Mouse (Mus musculus): ENCODE measurements around the gene Ccdc151. TPM values are rescaled to one million over a fixed set of nuclear protein-coding genes. Genes with fewer than 3 reads are reported as not detected.
A peak's percentile ranks its signal among the peaks of the same experiment; 100 is the strongest.

The Ccdc151 gene
- 1.2 and 1.4 TPM in 2 replicates for polyA plus RNA-seq (2015; fragmentation: Nextera tagmentation; extraction: Ambion mirVana)

DNA sequence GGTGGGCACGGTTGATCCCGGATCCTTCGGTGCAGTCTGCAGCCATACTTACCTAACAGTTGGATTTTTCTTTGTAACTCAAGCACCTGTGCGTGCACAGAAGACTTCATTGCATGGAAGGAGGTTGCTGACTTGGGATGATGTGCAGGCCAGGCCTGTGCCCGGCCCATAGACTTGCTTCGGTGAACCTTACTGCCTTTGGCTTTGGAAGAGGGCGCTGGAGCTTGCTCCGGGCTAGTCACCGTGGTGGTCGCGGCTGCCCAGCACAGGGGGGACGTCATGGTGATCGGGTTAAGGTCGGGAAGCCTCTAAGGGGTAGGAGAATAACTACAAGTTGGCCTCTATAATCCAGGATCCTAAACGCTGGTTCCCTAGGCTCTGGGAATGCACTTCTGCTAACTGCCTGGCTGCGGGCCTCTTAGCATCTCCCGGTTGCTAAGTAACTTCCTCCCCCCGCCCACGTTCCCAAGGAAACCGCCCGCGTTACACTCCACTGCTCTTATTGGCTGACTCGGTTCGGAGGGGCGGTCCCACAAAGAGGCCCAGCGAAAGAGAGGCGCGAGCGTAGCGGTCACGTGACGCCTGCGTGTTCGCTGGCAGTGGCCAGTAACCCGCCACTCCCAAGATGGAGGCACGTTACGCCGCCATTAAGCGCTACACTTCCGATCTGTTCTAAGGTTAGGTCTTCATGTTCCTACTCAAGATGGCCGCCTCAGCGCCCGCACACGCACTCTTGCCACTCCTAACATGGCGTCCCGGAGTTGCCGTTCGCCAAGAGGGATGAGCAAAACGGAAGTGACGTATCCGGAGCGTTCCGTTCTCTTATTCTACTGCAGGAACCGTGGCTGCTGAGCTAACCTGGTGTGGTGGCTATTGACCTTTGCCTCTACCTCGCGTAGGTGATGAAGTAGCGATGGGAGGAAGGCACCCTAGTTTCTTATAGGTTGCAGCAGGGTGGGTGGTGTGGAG, at the start of gene Ccdc151, which contains the start of gene Prkcsh:
Gene Ccdc151, minus strand, starts transcription at position 441 of the 969 bp plus-strand sequence.
Gene Prkcsh, plus strand, starts transcription at position 613 of the 969 bp plus-strand sequence.
- Histone ChIP-seq H3K4me1 (replicated peaks; ENCODE audit: insufficient read depth, low read length) (peaks cover 19% of the 10 kb centered on the region), H3K9ac (ENCODE audit: low read depth, low read length) (peak within 1 kb of the TSS; percentile 65), H3K36me3 (ENCODE audit: insufficient read depth, low read length) (peaks cover 21% of the 10 kb centered on the region; the same call in 1 of the 2 replicates), H3K27me3 (ENCODE audit: insufficient read depth, low read length) (no peaks in the 10 kb centered on the region), H3K27ac (peak within 1 kb of the TSS; percentile 67), H3K4me3 (replicated peaks; ENCODE audit: low read depth, low read length) (peak within 1 kb of the TSS; percentile 66), H3K9me3 (replicated peaks; ENCODE audit: low read length) (no peaks in the 10 kb centered on the region), H3K4me2 (ENCODE audit: low read length) (peak within 1 kb of the TSS; percentile 72)
- WGBS: 5% methylated on average over 57 of the region's 57 CpGs
- ATAC-seq (replicated peaks; ENCODE audit: low FRiP score, low read depth) (peak; percentile 99), DNase-seq (ENCODE audit: low spot score) (peak; percentile 99)
- TF ChIP-seq CTCF (IDR thresholded peaks at IDR 0.05; ENCODE audit: low read depth): peak; percentile 21; the same call in 1 of the 2 replicates

DNA sequence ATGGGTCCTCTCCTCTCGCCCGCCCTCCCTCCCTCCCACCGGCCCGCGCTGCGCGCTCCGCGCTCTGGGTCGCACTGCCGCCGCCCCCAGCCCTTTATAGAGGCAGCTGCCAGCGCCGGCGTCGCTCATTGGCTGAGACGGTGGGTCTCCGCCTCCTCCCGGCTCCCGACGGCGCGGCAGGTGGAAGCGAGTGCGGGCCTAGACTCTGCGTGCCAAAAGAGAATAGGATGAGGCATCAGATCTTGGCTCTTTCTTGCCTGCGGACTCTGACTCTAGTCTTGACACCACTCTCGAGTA, 49.5 kb upstream of the Ccdc151 start, which contains the start of gene Elavl3:
Gene Elavl3, minus strand, starts transcription at position 66 of the 297 bp plus-strand sequence.
- Histone ChIP-seq H3K36me3 (ENCODE audit: insufficient read depth, low read length) (no peaks in the 10 kb centered on the region), H3K27ac (no peak within 1 kb of the TSS), H3K9me3 (replicated peaks; ENCODE audit: low read length) (no peaks in the 10 kb centered on the region), H3K9ac (ENCODE audit: low read depth, low read length) (no peak within 1 kb of the TSS), H3K4me3 (replicated peaks; ENCODE audit: low read depth, low read length) (peak within 1 kb of the TSS; percentile 21), H3K4me2 (ENCODE audit: low read length) (peak within 1 kb of the TSS; percentile 62), H3K27me3 (ENCODE audit: insufficient read depth, low read length) (peaks cover 38% of the 10 kb centered on the region), H3K4me1 (replicated peaks; ENCODE audit: insufficient read depth, low read length) (peaks cover 16% of the 10 kb centered on the region)
- DNase-seq (ENCODE audit: low spot score): no peak
- 3% methylated on average over 22 of the region's 28 CpGs for WGBS
- no peak for TF ChIP-seq CTCF (IDR thresholded peaks at IDR 0.05; ENCODE audit: low read depth)
- no peak for ATAC-seq (replicated peaks; ENCODE audit: low FRiP score, low read depth)

DNA sequence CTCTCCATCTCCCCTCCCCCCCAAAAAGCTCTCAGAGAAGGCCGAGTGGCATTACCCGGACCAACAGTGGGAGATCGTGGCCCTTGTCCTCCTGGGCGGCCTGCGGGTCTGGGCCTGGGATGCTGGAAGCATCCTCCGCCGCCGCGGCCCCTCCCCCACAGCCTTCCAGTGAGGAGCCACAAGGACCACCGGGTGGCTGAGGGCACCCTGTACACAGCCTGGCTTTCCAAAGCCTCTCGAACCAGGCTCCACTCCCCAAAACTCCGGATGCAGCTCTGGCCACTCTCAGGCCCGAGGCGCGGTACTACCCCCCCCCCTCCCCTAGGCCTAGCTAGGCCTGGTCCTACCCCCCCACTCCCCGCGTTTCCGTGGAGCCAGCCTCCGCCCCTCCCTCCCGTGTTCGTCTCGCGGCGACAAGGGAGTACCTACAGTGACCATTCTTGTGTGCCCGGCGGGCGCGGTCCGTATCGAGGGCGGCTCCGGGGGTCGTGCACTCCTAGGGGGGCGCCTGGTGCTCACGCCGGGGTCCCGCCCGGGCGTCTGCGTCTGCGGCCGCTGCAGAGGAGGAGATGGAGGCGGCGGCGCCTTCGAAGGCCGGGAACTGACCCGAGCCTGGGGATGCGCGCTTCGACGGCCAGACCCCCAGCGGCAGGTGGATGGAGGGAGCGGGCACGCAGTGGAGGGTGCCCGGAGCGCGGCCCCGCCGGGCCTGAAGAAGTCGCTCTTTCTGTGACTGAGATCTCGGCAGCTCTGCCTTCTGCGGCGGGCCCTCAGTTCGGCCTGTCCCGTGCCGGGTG, 48.9 kb upstream of the Ccdc151 start:
- no peaks in the 10 kb centered on the region for H3K9me3 ChIP-seq (replicated peaks; ENCODE audit: low read length)
- ATAC-seq (replicated peaks; ENCODE audit: low FRiP score, low read depth): no peak
- no peak overlapping the region for H3K9ac ChIP-seq (ENCODE audit: low read depth, low read length)
- H3K27ac ChIP-seq: no peak overlapping the region
- no peak for TF ChIP-seq CTCF (IDR thresholded peaks at IDR 0.05; ENCODE audit: low read depth)
- H3K4me2 ChIP-seq (ENCODE audit: low read length): peak overlapping the region; percentile 62
- 1% methylated on average over 64 of the region's 67 CpGs for WGBS
- no peak for DNase-seq (ENCODE audit: low spot score)
- H3K4me3 ChIP-seq (replicated peaks; ENCODE audit: low read depth, low read length): peak overlapping the region; percentile 21
- peaks cover 16% of the 10 kb centered on the region for H3K4me1 ChIP-seq (replicated peaks; ENCODE audit: insufficient read depth, low read length)
- H3K27me3 ChIP-seq (ENCODE audit: insufficient read depth, low read length): peaks cover 38% of the 10 kb centered on the region
- no peaks in the 10 kb centered on the region for H3K36me3 ChIP-seq (ENCODE audit: insufficient read depth, low read length)

DNA sequence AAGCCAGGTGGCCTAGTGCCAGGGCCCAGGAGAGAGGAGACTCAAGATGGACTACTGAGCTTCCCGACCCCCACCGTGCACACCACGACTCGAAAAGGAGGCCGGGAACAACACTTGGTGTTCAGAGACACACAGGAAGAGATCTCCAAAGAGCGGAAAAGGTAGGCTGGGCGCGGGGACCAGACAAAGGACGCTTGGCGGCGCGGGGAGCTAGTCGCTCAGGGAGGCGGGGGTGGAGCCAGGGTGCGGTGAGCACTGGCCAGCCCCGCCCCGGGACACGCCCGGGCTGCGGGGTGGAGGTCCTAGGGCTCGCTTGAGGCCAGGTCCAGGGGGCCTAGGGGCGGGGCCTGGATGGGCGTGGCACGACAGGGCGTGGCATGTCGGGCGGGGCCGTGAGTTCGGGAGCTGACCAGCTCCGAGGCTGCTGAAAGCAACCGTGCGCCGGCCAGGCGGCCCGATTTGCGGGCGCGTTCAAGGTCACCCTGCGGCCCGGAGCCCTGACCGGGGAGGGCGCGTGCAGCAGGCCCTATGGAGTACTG, 48.0 kb upstream of the Ccdc151 start:
- no peak for TF ChIP-seq CTCF (IDR thresholded peaks at IDR 0.05; ENCODE audit: low read depth)
- Histone ChIP-seq H3K9ac (ENCODE audit: low read depth, low read length) (no peak overlapping the region), H3K9me3 (replicated peaks; ENCODE audit: low read length) (no peaks in the 10 kb centered on the region), H3K27me3 (ENCODE audit: insufficient read depth, low read length) (peaks cover 38% of the 10 kb centered on the region), H3K4me1 (replicated peaks; ENCODE audit: insufficient read depth, low read length) (peaks cover 16% of the 10 kb centered on the region), H3K4me3 (replicated peaks; ENCODE audit: low read depth, low read length) (peak overlapping the region; percentile 21), H3K4me2 (ENCODE audit: low read length) (peak overlapping the region; percentile 62), H3K27ac (no peak overlapping the region), H3K36me3 (ENCODE audit: insufficient read depth, low read length) (no peaks in the 10 kb centered on the region)
- DNase-seq (ENCODE audit: low spot score) (peak; percentile 28), ATAC-seq (replicated peaks; ENCODE audit: low FRiP score, low read depth) (no peak; the same call in 1 of the 2 replicates)
- WGBS: 2% methylated on average over 42 of the region's 43 CpGs

- no peak overlapping the region for H3K27ac ChIP-seq
- WGBS: 57% methylated on average over 4 of the region's 4 CpGs
- ATAC-seq (replicated peaks; ENCODE audit: low FRiP score, low read depth) (no peak), DNase-seq (ENCODE audit: low spot score) (no peak)
- no peaks in the 10 kb centered on the region for H3K36me3 ChIP-seq (ENCODE audit: insufficient read depth, low read length)
- H3K4me2 ChIP-seq (ENCODE audit: low read length): no peak overlapping the region
- peaks cover 38% of the 10 kb centered on the region for H3K27me3 ChIP-seq (ENCODE audit: insufficient read depth, low read length)
- H3K9me3 ChIP-seq (replicated peaks; ENCODE audit: low read length): no peaks in the 10 kb centered on the region
- no peak for TF ChIP-seq CTCF (IDR thresholded peaks at IDR 0.05; ENCODE audit: low read depth)
- no peak overlapping the region for H3K9ac ChIP-seq (ENCODE audit: low read depth, low read length)
- H3K4me1 ChIP-seq (replicated peaks; ENCODE audit: insufficient read depth, low read length): peaks cover 16% of the 10 kb centered on the region
- 0 out of 2 replicates have a peak overlapping the region, but pooled peaks have one; percentile 21 for H3K4me3 ChIP-seq (replicated peaks; ENCODE audit: low read depth, low read length)
Measured at GRCm38 (mm10) chr9:22049721-22050270, 47.4 kb upstream of the Ccdc151 start.

All from kidney, postnatal 0 days (tissue).